Mouse (Mus musculus) midbrain, embryonic 10.5 days (tissue): Measurements from ENCODE around the gene Lcorl. TPM values are rescaled to one million over a fixed set of nuclear protein-coding genes. Genes with fewer than 3 reads are reported as not detected.
"Not testable (repeated sequence)": the region's sequence is repeated elsewhere in the genome, so short reads cannot be mapped to it uniquely, and the experiment has no call there.

Source experiments
- DNase-seq: peaks from one replicate; pipeline ENCODE4 v3.0.0-alpha.2; 2017; ENCODE audit warnings: low spot score
- H3K27ac ChIP-seq: fragments of 300-500 bp; sonication (generic); replicated peaks from 2 replicates; pipeline ENCODE4 v1.5.1; 2016; ENCODE audit warnings: mild to moderate bottlenecking
- H3K27me3 ChIP-seq: fragments of 300-500 bp; sonication (generic); 2 replicates; pipeline ENCODE4 v1.6.1; 2016; ENCODE audit warnings: low read depth, mild to moderate bottlenecking; ENCODE audit not compliant: poor library complexity, severe bottlenecking
- H3K36me3 ChIP-seq: fragments of 300-500 bp; sonication (generic); 2 replicates; pipeline ENCODE4 v1.6.1; 2016; ENCODE audit warnings: mild to moderate bottlenecking, moderate library complexity
- H3K4me1 ChIP-seq: fragments of 300-500 bp; sonication (generic); 2 replicates; pipeline ENCODE4 v1.6.1; 2016
- H3K4me3 ChIP-seq: fragments of 300-500 bp; sonication (generic); 2 replicates; pipeline ENCODE4 v1.5.1; 2016; ENCODE audit warnings: mild to moderate bottlenecking, moderate library complexity
- H3K9me3 ChIP-seq: fragments of 300-500 bp; sonication (generic); replicated peaks from 2 replicates; pipeline ENCODE4 v1.6.1; 2016; ENCODE audit warnings: mild to moderate bottlenecking
- WGBS: fragments of 180-500 bp; shearing (Covaris S2); methylation state at CpG from one replicate; pipeline ENCODE4 v1.1.7; 2016; 5-methylcytosine and 5-hydroxymethylcytosine counted together
- polyA plus RNA-seq: library from polyadenylated mRNA; unstranded; fragments of >200 nt; fragmentation: Nextera tagmentation; extraction: Ambion mirVana; gene quantifications from 2 replicates; pipeline ENCODE4 v1.2.1, GENCODE M21; 2016

Gene Lcorl
- polyA plus RNA-seq, 1 experiment from 2014 or later = 30.4 TPM

GRCm38 (mm10) chr5:45658406-45658805 lies 199.0 kb downstream of the Lcorl start:
- not testable (repeated sequence) for H3K4me1 ChIP-seq
- WGBS = 93% methylated on average over 13 of the region's 13 CpGs

GRCm38 (mm10) chr5:45651026-45651703 lies 206.2 kb downstream of the Lcorl start:
- Histone ChIP-seq H3K9me3 (no peaks in the 10 kb centered on the region), H3K27me3 (no peaks in the 10 kb centered on the region), H3K4me3 (no peak overlapping the region), H3K27ac (no peak overlapping the region), H3K4me1 (no peaks in the 10 kb centered on the region), H3K36me3 (no peaks in the 10 kb centered on the region)
- DNase-seq = no peak
- WGBS = 94% methylated on average over 2 of the region's 2 CpGs

More at GRCm38 (mm10) chr5:45658406-45658805, 199.0 kb downstream of the Lcorl start:
- H3K27me3 ChIP-seq, H3K36me3 ChIP-seq, H3K4me3 ChIP-seq, DNase-seq, H3K27ac ChIP-seq: not testable (repeated sequence)
- H3K9me3 ChIP-seq = peaks cover 15% of the 10 kb centered on the region

Other genes starting within 250 kb of the Lcorl start
- gene Fam184b, start 218.0 kb downstream of the Lcorl start, polyA plus RNA-seq = 0.50 and 0.73 TPM in 2 replicates
- gene Ncapg, start 187.7 kb downstream of the Lcorl start, polyA plus RNA-seq = 72.8 and 75.1 TPM in 2 replicates